Mouse (Mus musculus): ENCODE results near the gene Ppp4r3a. TPM values are rescaled to one million over a fixed set of nuclear protein-coding genes. Genes with fewer than 3 reads are reported as not detected.
"Not testable (repeated sequence)": the region's sequence is repeated elsewhere in the genome, so short reads cannot be mapped to it uniquely, and the experiment has no call there.

The Ppp4r3a gene
- polyA plus RNA-seq, 1 experiment from 2014 or later, result 28.2 TPM

DNA sequence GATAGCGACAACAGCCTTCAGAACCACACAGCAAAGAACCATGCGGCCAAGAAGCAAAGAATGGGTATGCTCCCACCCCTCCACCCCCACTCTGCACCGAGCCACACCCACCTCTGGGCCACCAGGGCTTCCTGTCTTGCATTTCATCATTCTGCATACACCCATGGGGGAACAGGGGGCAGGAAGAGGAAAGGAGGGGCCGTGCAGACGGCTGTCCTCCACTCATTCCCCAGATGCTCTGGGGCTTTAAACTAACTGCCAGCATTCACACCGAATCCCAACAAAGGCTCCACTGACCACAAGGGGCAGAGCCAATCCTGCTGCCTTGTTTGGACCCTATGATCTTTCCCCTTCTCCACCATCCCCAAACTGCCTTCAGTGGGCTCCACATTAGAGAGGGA lies 65.5 kb downstream of the Ppp4r3a start:
- Histone ChIP-seq H3K9ac (ENCODE audit: low read length) (peak overlapping the region; percentile 46), H3K36me3 (ENCODE audit: control insufficient read depth, insufficient read depth, low read length) (no peaks in the 10 kb centered on the region; the same call in 1 of the 2 replicates), H3K9me3 (replicated peaks; ENCODE audit: control insufficient read depth, low read length) (no peaks in the 10 kb centered on the region), H3K4me3 (replicated peaks; ENCODE audit: low read length) (no peak overlapping the region), H3K27me3 (ENCODE audit: control insufficient read depth, insufficient read depth, low read length) (no peaks in the 10 kb centered on the region), H3K4me2 (ENCODE audit: low read depth, low read length) (peak overlapping the region; percentile 37), H3K27ac (ENCODE audit: low read length) (peak overlapping the region; percentile 76), H3K4me1 (ENCODE audit: control insufficient read depth, insufficient read depth, low read length) (peaks cover 39% of the 10 kb centered on the region)
- 15% methylated on average over 6 of the region's 6 CpGs for WGBS
- peak; percentile 49 for ATAC-seq (ENCODE audit: insufficient read depth, low FRiP score)

DNA sequence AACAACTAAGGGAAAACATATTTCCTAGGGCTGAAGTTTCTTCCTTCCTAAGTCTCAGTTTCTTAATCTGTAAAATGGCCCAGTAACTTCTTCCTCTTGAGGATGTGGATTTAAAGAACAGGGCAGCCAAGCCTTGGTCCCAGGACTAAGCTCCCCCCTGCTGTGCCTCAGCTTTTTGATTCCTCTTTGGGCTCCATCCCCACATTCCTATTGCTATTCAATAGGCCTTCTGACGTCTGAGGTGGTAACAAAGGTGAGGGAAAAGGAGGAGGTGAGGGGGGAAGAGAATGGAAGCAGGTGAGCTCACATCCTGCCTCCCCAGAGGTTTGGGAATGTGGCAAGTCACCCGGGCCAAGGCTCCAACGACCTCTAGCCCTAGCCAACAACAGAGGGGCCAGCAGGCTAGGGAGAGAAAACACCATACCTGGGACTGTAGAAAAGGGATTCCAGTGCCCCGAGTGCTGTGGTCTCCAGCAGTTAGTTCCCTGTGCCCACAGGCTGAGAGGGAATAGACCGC lies 67.0 kb downstream of the Ppp4r3a start:
- Histone ChIP-seq H3K9ac (ENCODE audit: low read length) (0 out of 2 replicates have a peak overlapping the region, but pooled peaks have one; percentile 10), H3K27me3 (ENCODE audit: control insufficient read depth, insufficient read depth, low read length) (no peaks in the 10 kb centered on the region), H3K4me2 (ENCODE audit: low read depth, low read length) (no peak overlapping the region), H3K9me3 (replicated peaks; ENCODE audit: control insufficient read depth, low read length) (no peaks in the 10 kb centered on the region), H3K27ac (ENCODE audit: low read length) (peak overlapping the region; percentile 68), H3K4me1 (ENCODE audit: control insufficient read depth, insufficient read depth, low read length) (peaks cover 48% of the 10 kb centered on the region), H3K4me3 (replicated peaks; ENCODE audit: low read length) (no peak overlapping the region), H3K36me3 (ENCODE audit: control insufficient read depth, insufficient read depth, low read length) (no peaks in the 10 kb centered on the region; the same call in 1 of the 2 replicates)
- ATAC-seq (ENCODE audit: insufficient read depth, low FRiP score), result no peak
- WGBS, result 45% methylated on average over 5 of the region's 5 CpGs

DNA sequence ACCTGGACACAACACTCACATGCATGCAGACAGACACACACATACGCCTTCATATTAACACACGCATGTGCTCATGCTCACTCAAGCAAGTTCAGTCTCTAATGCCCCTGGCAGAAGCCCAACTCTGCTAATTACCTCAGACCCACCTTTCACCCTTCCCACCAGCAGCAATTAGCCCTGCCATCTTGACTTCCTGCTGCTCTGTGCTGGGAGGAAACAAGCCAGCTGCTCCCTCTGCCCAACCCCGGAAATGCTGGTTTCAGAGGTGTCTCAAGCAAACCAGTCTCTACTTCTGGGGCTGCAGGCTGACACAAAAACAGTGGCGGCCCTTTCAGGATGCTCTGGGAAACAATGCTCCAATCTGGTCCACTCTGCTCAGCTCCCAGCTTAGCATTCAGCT lies 67.6 kb downstream of the Ppp4r3a start:
- Histone ChIP-seq H3K27me3 (ENCODE audit: control insufficient read depth, insufficient read depth, low read length) (no peaks in the 10 kb centered on the region), H3K36me3 (ENCODE audit: control insufficient read depth, insufficient read depth, low read length) (no peaks in the 10 kb centered on the region), H3K4me3 (replicated peaks; ENCODE audit: low read length) (no peak overlapping the region), H3K4me2 (ENCODE audit: low read depth, low read length) (no peak overlapping the region), H3K9ac (ENCODE audit: low read length) (0 out of 2 replicates have a peak overlapping the region, but pooled peaks have one; percentile 10), H3K4me1 (ENCODE audit: control insufficient read depth, insufficient read depth, low read length) (peaks cover 48% of the 10 kb centered on the region), H3K9me3 (replicated peaks; ENCODE audit: control insufficient read depth, low read length) (no peaks in the 10 kb centered on the region), H3K27ac (ENCODE audit: low read length) (peak overlapping the region; percentile 68)
- 48% methylated on average over 4 of the region's 4 CpGs for WGBS
- no peak for ATAC-seq (ENCODE audit: insufficient read depth, low FRiP score)

DNA sequence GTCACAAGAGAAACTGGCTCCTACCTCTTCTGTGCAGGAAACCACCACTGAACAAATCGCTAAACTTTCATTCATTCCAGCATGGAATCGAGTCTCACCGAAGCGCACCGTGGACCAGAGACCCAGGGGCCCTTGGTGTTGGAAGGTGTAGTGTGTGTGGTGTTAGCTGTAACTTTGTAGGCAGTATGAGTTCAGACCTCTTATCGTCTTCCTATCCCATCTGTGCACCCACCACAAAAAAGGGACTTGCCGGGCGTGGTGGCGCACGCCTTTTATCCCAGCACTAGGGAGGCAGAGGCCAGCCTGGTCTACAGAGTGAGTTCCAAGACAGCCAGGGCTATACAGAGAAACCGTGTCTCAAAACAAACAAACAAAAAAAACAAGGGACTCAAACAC lies 68.3 kb downstream of the Ppp4r3a start:
- 70% methylated on average over 11 of the region's 11 CpGs for WGBS
- no peak overlapping the region for H3K9ac ChIP-seq (ENCODE audit: low read length)
- H3K27ac ChIP-seq (ENCODE audit: low read length), result peak overlapping the region; percentile 68
- no peaks in the 10 kb centered on the region for H3K36me3 ChIP-seq (ENCODE audit: control insufficient read depth, insufficient read depth, low read length)
- no peak overlapping the region for H3K4me3 ChIP-seq (replicated peaks; ENCODE audit: low read length)
- no peaks in the 10 kb centered on the region for H3K27me3 ChIP-seq (ENCODE audit: control insufficient read depth, insufficient read depth, low read length)
- no peak for ATAC-seq (ENCODE audit: insufficient read depth, low FRiP score)
- no peak overlapping the region for H3K4me2 ChIP-seq (ENCODE audit: low read depth, low read length)
- H3K9me3 ChIP-seq (replicated peaks; ENCODE audit: control insufficient read depth, low read length), result no peaks in the 10 kb centered on the region
- H3K4me1 ChIP-seq (ENCODE audit: control insufficient read depth, insufficient read depth, low read length), result peaks cover 55% of the 10 kb centered on the region

DNA sequence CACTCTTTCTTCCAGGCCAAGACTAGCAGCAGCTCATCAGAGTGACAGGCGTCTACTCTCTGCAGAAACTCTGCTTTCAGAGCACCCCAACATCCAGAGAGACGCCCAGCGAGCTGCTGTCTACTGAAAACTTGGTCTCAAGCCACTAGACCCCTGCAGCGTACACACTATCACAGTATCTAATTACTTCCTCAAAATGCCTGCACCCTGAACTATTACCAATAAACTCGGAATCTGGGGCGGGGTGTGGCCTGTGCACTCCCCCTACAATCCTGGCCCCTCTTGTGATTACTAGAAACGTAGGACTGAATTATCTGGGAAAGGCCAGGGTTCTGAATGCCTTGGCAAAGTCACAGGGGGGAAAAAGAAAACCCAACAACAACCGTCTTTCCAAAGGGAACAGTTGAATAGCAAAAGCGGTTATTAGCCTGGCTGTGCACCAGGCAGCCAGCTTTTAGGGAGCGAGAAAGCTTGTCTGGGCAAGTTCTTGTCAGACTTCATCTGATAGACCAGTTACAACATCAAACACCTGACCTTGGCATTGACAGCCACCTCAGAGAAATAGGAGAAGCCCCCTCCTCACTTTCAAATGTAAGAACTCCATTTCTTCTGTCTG lies 68.8 kb downstream of the Ppp4r3a start:
- Histone ChIP-seq H3K4me2 (ENCODE audit: low read depth, low read length) (no peak overlapping the region; the same call in 1 of the 2 replicates), H3K4me1 (ENCODE audit: control insufficient read depth, insufficient read depth, low read length) (peaks cover 55% of the 10 kb centered on the region), H3K27ac (ENCODE audit: low read length) (peak overlapping the region; percentile 68), H3K27me3 (ENCODE audit: control insufficient read depth, insufficient read depth, low read length) (no peaks in the 10 kb centered on the region), H3K36me3 (ENCODE audit: control insufficient read depth, insufficient read depth, low read length) (no peaks in the 10 kb centered on the region), H3K9me3 (replicated peaks; ENCODE audit: control insufficient read depth, low read length) (no peaks in the 10 kb centered on the region), H3K4me3 (replicated peaks; ENCODE audit: low read length) (no peak overlapping the region), H3K9ac (ENCODE audit: low read length) (no peak overlapping the region)
- no peak for ATAC-seq (ENCODE audit: insufficient read depth, low FRiP score)
- WGBS, result 55% methylated on average over 10 of the region's 10 CpGs

DNA sequence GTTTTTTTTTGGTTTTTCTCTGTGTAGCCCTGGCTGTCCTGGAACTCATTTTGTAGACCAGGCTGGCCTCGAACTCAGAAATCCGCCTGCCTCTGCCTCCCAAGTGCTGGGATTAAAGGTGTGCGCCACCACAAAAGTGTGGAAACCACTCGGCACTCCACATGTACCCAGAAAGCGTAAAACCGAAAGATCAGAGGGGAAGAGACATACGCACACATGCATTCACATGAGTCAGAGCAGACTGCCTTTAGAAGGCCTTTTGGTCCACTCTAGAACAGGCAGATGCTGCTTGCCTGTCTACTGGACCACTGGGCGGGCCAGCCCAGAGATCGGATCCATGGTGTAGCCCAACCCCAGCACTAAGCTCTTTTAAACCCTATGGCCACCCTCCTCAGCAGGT lies 69.8 kb downstream of the Ppp4r3a start:
- H3K36me3 ChIP-seq (ENCODE audit: control insufficient read depth, insufficient read depth, low read length); ATAC-seq (ENCODE audit: insufficient read depth, low FRiP score); H3K4me3 ChIP-seq (replicated peaks; ENCODE audit: low read length); H3K9me3 ChIP-seq (replicated peaks; ENCODE audit: control insufficient read depth, low read length); H3K27me3 ChIP-seq (ENCODE audit: control insufficient read depth, insufficient read depth, low read length); H3K4me2 ChIP-seq (ENCODE audit: low read depth, low read length); H3K9ac ChIP-seq (ENCODE audit: low read length): not testable (repeated sequence)
- H3K4me1 ChIP-seq (ENCODE audit: control insufficient read depth, insufficient read depth, low read length), result peaks cover 57% of the 10 kb centered on the region
- peak overlapping the region; percentile 39; the same call in 1 of the 2 replicates for H3K27ac ChIP-seq (ENCODE audit: low read length)
- WGBS, result 93% methylated on average over 9 of the region's 9 CpGs

DNA sequence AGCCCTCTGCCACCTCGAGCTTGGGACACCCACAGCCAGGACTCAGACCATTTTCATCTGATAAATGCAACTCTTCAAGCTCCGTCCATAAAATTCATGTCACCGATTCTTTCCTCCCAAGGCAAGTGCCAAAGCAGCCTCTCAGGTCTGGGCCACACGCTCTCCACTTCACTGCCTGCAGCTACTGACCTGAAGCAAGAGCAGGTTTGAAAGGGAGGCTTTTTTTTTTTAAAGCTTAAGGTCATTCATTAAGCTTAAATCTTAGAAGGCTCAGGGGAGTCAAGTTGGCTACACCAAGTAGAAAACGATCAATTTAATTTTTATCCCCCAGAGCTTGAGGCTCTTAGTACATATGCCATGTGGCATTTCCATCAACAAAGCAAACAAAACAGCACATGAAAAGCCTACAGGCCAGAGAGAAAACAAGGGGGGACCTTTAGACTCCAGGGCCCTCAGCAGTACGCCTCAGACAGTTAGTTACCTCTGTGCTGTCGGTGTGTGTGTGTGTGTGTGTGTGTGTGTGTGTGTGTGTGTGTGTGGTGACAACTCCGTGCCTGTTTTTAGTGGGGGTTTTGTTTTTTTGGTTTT lies 70.3 kb downstream of the Ppp4r3a start:
- H3K27ac ChIP-seq (ENCODE audit: low read length), result peak overlapping the region; percentile 42; the same call in 1 of the 2 replicates

DNA sequence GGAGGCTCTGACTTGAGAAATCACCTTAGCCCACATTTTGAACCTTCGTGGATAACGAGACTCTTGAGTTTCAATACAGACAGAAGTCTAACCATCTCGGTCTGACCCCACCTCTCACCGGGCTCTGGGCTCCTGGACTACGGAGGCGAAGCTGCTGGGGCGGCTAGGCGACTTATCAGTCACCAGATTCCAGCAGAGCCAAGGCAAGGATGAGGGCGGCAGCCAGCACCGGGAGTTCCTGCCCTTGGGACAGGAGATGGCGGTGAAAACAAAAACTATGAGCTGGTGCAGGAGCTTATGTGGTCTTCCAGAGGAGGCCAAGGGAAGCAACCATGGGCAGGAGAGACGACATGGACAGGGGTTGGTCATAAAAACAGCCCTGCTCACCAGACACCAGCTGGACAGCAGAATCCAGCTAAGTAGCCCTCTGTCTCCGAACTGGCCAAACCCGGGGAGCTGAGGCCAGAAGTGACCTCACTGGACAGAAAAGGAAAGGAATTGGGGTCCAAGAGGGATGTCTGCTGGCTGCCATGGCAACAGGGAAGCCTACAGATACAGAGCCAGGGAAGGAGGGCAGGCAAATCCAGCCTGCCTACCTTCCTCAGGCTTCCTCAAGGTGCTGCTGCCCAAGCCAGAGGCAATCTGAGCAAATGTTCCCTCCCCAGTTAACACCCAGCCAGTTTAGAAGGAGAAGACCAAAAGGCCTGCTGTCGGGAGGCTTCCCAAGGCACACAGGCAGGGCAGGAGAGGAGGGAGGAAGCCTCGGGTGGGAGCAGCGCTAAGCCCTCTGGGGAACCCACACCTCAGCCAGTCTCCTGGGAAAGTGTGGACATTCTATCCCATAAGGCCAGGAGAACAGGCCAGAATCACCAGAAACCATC lies 71.1 kb downstream of the Ppp4r3a start:
- Histone ChIP-seq H3K4me3 (replicated peaks; ENCODE audit: low read length) (no peak overlapping the region), H3K36me3 (ENCODE audit: control insufficient read depth, insufficient read depth, low read length) (no peaks in the 10 kb centered on the region), H3K4me2 (ENCODE audit: low read depth, low read length) (peak overlapping the region; percentile 19), H3K4me1 (ENCODE audit: control insufficient read depth, insufficient read depth, low read length) (peaks cover 60% of the 10 kb centered on the region), H3K27ac (ENCODE audit: low read length) (peak overlapping the region; percentile 42; the same call in 1 of the 2 replicates), H3K9ac (ENCODE audit: low read length) (no peak overlapping the region), H3K9me3 (replicated peaks; ENCODE audit: control insufficient read depth, low read length) (no peaks in the 10 kb centered on the region), H3K27me3 (ENCODE audit: control insufficient read depth, insufficient read depth, low read length) (no peaks in the 10 kb centered on the region)
- no peak for ATAC-seq (ENCODE audit: insufficient read depth, low FRiP score)
- WGBS, result 30% methylated on average over 17 of the region's 17 CpGs

More for the DNA sequence above, 70.3 kb downstream of the Ppp4r3a start:
- whole genome bisulfite sequencing, result 66% methylated on average over 8 of the region's 8 CpGs
- no peak overlapping the region for H3K9ac ChIP-seq (ENCODE audit: low read length)
- H3K4me3 ChIP-seq (replicated peaks; ENCODE audit: low read length), result no peak overlapping the region
- H3K27me3 ChIP-seq (ENCODE audit: control insufficient read depth, insufficient read depth, low read length), result no peaks in the 10 kb centered on the region
- peaks cover 57% of the 10 kb centered on the region for H3K4me1 ChIP-seq (ENCODE audit: control insufficient read depth, insufficient read depth, low read length)
- no peaks in the 10 kb centered on the region for H3K36me3 ChIP-seq (ENCODE audit: control insufficient read depth, insufficient read depth, low read length)
- no peaks in the 10 kb centered on the region for H3K9me3 ChIP-seq (replicated peaks; ENCODE audit: control insufficient read depth, low read length)
- ATAC-seq (ENCODE audit: insufficient read depth, low FRiP score), result no peak
- H3K4me2 ChIP-seq (ENCODE audit: low read depth, low read length), result no peak overlapping the region
